Mouse (Mus musculus) layer of hippocampus, adult 8-10 months (tissue): Measurements from ENCODE around the gene Mms22l. TPM values are rescaled to one million over a fixed set of nuclear protein-coding genes. Genes with fewer than 3 reads are reported as not detected.
"Not testable (repeated sequence)": the region's sequence is repeated elsewhere in the genome, so short reads cannot be mapped to it uniquely, and the experiment has no call there.

Experiments
- DNase-seq, 2 experiments: peaks; one replicate each; pipeline ENCODE4 v3.0.0; 2022; ENCODE audit warnings: low spot score in 2 of 2
- total RNA-seq, 4 experiments: library from RNA; stranded (reverse); gene quantifications; 2 replicates each; pipeline ENCODE4 v1.2.4; 2022

The Mms22l gene
- 1 to 10 TPM in 3 of 4 experiments, under 1 TPM in 1; 0.76 to 1.7 (median 1.3) TPM for total RNA-seq

DNA sequence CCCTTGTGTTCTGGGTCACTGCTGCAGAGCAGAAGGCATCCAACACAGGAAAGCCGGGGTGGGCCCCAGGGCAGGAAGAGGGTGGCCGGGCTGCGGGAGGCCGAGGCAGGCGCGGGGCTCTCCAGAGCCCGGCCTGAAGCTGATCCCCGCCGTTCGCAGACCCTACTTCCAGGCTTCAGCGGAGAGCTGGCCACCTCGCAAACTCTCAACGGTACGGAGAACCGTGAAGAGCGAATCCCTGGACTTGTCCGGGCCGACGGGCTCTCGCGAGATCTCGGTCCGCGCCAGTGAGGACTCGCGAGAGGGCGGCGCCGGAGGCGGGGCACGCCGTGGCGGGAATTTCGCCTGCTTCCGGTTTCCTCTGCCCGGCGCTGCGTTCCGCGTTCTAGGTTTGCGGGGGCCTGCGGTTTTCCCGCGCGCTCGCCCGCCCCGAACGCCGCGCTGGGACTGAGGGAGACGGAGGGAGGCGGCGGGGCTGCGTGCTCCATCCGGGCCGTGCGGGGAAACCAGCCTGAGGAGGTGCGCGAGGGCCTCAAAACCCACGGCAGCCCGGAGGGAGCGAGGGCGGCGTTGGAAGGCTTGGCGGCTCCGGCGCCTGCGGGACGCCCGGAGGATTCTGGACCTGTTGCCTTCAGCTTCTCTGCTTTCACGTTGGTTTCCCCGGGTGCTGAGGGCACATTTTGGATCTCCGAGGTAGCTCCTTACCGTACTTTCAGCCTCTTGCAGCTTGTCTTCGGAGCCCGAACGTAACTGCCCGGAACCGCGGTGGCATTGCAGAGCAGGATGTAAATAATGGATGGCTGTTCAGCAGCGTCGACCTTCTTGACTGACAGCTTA lies at the start of gene Mms22l:
Mms22l (plus strand) TSS at position 336 of the 837 bp plus-strand sequence.
- peak; percentile 78 to 86 for DNase-seq

GRCm38 (mm10) chr4:24484046-24484445 lies 12.2 kb upstream of the Mms22l start:
- not testable (repeated sequence) for DNase-seq

DNA sequence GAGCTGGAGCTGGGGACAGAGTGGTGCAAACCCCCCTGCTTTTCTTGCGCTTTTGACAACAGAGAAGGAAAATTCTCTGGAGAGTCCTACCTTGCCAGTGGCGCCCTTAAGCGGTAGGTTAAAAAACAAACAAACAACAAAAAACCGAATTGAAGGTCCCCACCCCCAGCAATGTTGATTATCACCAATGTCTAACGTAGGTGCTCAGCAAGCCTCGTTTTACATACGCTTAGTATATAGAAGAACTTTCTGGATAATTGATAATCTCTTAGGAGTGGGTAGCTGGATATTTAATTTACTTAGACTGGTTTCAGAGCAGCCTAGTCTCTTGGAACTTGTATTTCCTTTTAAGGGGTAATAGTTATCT lies 685 bp downstream of the Mms22l start:
- no peak for DNase-seq

- no peak for DNase-seq
These were observed 12.9 kb downstream of the Mms22l start for GRCm38 (mm10) chr4:24509195-24509594.

- DNase-seq = no peak
These were observed 40.7 kb downstream of the Mms22l start for GRCm38 (mm10) chr4:24536989-24537388.

DNA sequence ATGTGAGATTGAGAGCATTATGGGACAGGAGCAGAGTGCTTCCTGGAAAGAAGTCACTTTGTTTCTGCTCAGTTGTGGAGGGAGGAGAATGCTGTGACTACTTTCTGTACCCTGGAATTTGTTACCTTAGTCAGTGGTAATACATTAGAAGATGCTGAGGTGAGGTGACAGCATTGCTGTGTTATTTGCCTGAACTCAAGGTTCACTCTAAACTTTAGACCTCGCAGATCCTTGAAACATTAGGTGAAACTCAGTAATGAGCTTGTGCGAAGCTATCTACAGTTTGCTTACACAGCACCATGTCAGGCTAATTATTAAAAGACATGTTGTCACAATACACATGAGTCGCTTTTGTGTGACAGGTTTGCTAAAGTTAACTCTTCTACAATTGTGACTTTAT lies 47.2 kb downstream of the Mms22l start:
- DNase-seq = no peak

- DNase-seq = peak; percentile 42 to 67
These were observed 48.5 kb downstream of the Mms22l start for GRCm38 (mm10) chr4:24544677-24545151.

GRCm38 (mm10) chr4:24556116-24556820 lies 60.0 kb downstream of the Mms22l start:
- no peak for DNase-seq

GRCm38 (mm10) chr4:24557149-24557548 lies 60.9 kb downstream of the Mms22l start:
- DNase-seq = no peak

DNA sequence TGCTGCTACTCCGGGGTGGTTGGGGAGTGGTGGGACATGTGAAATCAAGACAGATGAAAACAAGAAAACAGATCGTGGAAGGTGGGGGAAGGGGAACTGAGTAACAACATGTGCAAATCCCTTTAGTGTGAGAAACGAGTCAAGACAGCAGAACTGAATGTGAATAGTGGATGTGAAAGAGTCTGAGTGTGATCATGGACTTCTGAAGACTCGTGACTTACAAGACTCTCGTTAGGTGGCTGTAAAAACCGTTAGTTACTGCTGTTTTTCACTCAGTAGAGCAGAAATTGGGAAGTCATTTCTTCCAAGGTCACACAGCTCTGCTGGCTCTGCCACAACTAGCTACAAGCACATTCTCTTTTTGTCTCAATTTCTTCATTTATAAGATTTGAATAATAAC lies 71.8 kb downstream of the Mms22l start:
- DNase-seq = no peak

DNA sequence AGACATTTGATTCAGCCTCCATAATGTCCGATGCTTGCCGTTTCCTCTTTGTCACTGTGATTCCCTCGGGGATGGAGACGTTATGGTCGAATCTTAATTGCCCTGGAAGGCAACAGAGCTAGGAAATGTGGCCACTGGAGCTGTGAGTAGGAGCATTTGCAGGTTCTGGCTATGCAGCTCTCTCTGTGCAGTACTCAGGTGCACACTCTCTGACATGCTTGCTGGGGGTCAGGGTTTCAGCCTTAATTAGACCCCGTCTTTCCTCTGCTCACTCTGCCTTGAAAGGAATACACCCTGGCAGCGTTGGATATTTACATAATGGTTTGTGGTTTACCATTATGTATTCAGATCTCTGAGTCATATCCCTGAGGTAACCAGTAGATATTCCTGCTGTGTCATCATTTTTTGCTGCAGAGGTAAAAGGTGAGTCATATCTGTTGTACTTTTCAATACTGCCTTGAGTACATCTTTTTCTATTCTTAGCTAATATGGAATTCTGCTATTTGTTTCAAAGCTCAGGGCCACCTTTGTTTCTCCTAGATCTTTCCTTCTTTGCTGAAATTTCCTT lies 72.8 kb downstream of the Mms22l start:
- no peak for DNase-seq

- peak; percentile 61 to 86 for DNase-seq
These were observed 78.0 kb downstream of the Mms22l start for GRCm38 (mm10) chr4:24574276-24574675.

- no peak for DNase-seq
These were observed 81.3 kb downstream of the Mms22l start for GRCm38 (mm10) chr4:24577594-24577993.

DNA sequence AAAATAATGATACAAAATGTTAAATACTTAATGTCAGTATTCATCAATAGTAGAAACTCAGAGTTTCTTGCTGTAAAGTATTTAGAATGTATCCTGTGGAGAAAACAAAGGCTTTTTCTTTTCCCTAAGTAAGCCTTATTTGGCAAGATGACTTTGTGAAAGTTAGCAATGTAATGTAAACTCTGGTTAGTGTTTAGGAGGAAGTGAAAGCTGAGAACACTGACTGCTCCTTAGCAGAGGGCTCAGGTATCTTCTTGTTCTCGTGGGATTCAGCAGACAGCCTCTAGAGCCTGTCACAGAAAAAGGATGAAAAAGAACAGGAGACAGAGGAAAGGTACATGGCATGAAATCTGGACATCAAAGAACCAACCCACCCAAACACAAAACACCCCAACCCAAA lies 86.0 kb downstream of the Mms22l start:
- no peak for DNase-seq

DNA sequence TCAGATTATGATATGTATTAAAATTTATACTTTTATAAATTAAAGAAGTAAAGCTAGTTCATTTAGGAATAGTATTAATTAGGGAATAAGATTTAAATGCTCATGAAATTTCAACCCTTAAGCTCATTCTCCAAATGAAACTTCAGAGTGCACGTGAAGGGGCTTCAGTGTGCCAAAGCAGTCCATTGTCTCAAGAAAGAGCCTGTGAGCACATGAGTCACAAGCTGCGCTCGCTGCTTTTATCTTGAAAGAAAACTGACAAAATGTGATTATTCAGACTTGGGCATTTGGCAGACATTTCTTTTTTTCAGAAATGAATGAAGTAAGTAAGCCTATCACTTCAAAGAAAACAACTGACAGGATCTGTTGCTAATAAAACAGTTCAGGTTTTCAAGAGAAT lies 87.7 kb downstream of the Mms22l start:
- no peak for DNase-seq

- no peak for DNase-seq
These were observed 98.6 kb downstream of the Mms22l start for GRCm38 (mm10) chr4:24594824-24595223.

DNA sequence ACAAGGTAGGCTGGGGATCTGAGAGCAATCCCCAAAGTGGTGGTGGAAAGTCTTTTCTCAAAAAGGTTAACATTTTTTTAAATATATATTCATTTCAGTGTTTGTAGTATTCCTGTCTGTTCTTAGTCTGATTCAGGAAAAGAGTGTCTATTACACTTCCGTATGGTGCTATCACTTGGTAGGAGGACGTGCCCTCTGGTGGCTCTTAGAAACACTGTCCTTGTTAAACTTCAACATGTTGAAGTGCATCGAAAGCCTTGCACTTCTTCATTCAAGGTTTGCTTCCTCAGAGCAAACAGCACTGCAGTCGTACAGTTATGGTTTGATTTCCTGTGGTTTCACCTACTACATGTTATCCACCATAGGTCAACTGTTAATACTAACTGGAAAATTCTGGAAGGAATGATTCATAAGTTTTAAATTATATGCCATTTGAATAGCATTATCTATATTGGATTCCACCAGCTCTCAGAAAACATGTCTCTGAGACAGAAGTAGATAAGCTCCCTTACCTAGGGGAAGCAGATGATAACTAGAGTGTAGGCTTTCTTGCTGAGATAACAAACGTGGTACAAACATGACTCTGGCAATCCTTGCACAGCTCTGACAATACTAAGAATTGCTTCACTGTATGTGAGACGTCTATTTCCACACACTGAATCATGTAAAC lies 100.8 kb downstream of the Mms22l start:
- DNase-seq = no peak

- DNase-seq = no peak
These were observed 102.4 kb downstream of the Mms22l start for GRCm38 (mm10) chr4:24598637-24599036.

DNA sequence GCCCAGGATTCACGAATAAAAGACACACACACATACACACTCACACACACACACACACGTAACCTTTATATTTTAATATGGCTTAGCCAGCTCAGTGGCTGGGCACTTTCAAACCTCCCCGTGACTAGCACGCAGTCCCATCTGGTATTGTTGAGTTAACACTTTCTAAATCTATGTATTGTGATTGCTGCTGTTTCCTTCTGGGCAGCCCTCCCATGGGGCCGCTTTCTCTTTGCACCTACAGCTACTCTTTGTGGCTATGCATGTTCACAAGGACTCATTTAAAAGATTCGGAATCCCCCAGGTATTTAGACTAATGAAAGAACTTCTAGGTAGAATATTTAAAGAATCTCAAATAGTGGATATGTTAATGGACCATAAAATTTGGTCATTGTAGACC lies 105.5 kb downstream of the Mms22l start:
- no peak for DNase-seq

DNA sequence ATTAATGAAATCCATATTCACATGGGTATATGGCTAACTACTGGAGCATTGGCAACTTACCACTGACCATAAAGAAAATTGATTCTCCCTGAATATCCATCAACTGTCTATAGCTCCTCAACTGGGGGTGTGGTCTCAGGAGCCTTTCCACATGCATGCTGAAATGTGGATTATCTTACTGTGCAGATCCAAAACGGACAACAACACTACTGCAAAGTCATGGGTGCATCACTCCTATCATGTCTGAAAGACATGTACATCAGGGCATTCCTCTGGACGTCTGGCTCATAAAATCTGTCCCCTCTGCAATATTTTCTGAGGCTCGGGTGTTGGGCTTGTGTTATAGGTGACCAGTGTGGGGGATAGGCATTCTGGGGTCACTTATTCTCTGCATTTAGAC lies 112.8 kb downstream of the Mms22l start:
- DNase-seq = no peak

DNA sequence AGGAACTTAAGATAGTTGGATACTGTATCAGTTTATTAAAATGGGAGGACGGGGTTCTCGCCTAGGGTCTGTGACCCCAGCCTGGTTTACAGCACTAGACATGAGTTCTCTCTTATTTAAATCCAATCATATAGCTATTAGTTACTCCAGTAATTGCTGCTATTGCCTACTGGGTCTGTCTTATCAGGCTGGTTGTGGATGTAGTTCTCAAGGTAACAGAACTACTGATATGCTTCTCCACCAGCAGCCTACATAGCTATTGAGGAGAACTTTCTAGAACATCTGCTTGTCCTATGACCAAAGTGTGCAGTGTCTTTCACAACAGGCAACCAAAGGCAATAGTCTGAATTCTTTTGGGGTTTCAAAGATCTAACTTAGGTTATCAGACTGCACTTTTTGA lies 113.3 kb downstream of the Mms22l start:
- DNase-seq = no peak

- no peak for DNase-seq
These were observed 123.8 kb downstream of the Mms22l start for GRCm38 (mm10) chr4:24620005-24620404.
